Mouse (Mus musculus): ENCODE measurements around the gene F830045P16Rik. TPM values are rescaled to one million over a fixed set of nuclear protein-coding genes. Genes with fewer than 3 reads are reported as not detected.
"Not testable (repeated sequence)": the region's sequence is repeated elsewhere in the genome, so short reads cannot be mapped to it uniquely, and the experiment has no call there.

The F830045P16Rik gene
- total RNA-seq, 1 experiment from 2014 or later, result 0.67 TPM

GRCm38 (mm10) chr2:129514923-129515920 is 21.2 kb downstream of the F830045P16Rik start:
- ATAC-seq (replicated peaks; ENCODE audit: insufficient number of reproducible peaks, low FRiP score, low TSS enrichment, poor library complexity, severe bottlenecking), result peak; percentile 95

GRCm38 (mm10) chr2:129514401-129514667 is 22.1 kb downstream of the F830045P16Rik start:
- peak; percentile 49; the same call in 1 of the 2 replicates for ATAC-seq (replicated peaks; ENCODE audit: insufficient number of reproducible peaks, low FRiP score, low TSS enrichment, poor library complexity, severe bottlenecking)

- ATAC-seq (replicated peaks; ENCODE audit: insufficient number of reproducible peaks, low FRiP score, low TSS enrichment, poor library complexity, severe bottlenecking), result no peak
These were observed 22.6 kb downstream of the F830045P16Rik start for GRCm38 (mm10) chr2:129513546-129514400.

- ATAC-seq (replicated peaks; ENCODE audit: insufficient number of reproducible peaks, low FRiP score, low TSS enrichment, poor library complexity, severe bottlenecking), result not testable (repeated sequence)
These were observed 24.3 kb downstream of the F830045P16Rik start for GRCm38 (mm10) chr2:129512147-129512546.

GRCm38 (mm10) chr2:129502641-129503040 is 33.8 kb downstream of the F830045P16Rik start:
- ATAC-seq (replicated peaks; ENCODE audit: insufficient number of reproducible peaks, low FRiP score, low TSS enrichment, poor library complexity, severe bottlenecking), result peak; percentile 84; the same call in 1 of the 2 replicates

DNA sequence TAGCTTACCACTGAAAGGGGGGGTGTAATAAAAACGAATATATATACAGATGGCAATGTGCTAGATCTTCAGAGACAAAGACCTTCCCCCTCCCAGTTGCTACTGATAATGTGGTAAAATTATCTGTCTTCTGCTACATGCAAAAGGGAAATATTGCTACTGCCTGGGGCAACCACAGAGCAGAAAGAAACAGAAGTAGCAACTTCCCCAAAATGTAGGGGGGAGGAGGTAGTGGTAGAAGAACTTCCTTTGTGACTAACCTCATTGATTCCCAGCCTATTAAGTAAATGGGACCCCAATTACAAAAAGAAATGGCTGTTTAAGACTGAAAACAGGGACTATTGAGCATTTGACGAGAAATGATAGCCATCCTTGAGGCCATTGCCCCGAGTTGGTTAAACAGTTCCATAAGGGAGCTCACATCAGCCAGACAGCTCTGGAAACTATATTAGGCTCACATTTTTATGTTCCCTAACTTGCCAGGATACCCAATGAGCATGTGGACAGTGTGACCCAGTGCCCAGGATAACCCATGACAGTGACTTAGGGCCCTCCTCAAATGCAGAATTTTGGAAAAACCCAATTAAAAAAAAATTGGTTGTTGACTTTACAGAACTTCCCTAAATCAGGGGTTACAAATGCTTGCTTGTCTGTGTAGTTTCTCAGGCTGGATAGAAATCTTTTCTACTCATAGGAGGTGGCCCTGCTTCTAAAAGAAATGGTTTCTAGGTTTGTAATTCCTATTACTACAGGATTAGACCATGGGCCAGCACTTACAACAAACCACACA is 46.7 kb downstream of the F830045P16Rik start:
- peak; percentile 95 for ATAC-seq (replicated peaks; ENCODE audit: insufficient number of reproducible peaks, low FRiP score, low TSS enrichment, poor library complexity, severe bottlenecking)

DNA sequence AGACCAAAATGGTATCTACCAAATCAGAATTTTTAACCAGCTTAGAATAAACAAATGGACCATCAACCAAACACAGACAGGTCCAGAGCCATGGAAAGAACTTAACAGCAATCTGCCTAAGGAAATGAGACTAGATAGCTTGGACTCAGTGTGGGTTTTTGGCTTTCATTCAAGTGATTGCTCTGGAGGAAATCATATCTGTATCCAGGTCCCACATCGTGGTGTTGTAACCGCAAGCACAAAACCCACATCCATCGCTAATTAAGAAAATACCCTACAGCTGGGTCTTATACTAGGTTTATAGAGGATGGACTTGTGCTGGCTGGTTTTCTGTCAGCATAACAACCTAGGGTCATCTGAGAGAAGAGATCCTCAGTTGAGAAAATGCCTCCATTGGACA is 53.3 kb downstream of the F830045P16Rik start:
- ATAC-seq (replicated peaks; ENCODE audit: insufficient number of reproducible peaks, low FRiP score, low TSS enrichment, poor library complexity, severe bottlenecking), result no peak

DNA sequence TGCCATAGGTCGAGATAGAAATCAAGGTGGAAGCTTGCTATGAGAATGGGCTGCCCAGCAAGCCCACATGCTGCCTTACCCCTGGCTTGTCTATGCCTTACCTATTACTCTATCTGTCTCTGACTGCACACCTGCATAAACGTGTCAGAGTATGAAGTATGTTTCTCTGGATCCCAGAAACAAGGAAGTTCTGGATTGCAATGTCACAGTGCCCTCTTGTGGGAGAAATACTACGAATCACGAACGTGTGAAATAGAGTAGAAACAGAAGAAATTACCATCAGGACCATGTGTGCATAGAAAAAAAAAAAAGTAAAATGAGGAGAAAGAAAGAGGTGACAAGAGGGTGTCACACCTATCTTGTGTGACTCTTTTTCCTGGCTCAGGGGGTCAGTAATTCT is 64.5 kb downstream of the F830045P16Rik start:
- peak; percentile 63; the same call in 1 of the 2 replicates for ATAC-seq (replicated peaks; ENCODE audit: insufficient number of reproducible peaks, low FRiP score, low TSS enrichment, poor library complexity, severe bottlenecking)

DNA sequence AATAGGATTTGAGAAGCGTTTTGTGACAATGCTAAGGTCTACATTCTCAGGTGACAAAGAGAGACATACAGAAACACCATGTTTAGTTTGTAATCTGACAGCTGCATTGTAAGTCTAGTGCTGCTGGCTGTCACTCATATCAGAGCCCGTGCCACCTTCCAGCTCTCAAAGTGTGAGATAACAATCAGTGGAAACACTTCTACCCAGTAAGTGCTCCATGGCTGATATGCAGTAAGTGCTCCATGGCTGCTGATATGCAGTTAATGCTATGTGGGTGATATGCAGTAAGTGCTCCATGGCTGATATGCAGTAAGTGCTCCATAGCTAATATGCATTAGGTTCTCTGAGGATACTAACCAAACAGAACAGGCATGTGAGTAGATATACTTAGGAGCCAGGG is 65.6 kb downstream of the F830045P16Rik start:
- no peak for ATAC-seq (replicated peaks; ENCODE audit: insufficient number of reproducible peaks, low FRiP score, low TSS enrichment, poor library complexity, severe bottlenecking)

GRCm38 (mm10) chr2:129438772-129439171 is 97.6 kb downstream of the F830045P16Rik start:
- ATAC-seq (replicated peaks; ENCODE audit: insufficient number of reproducible peaks, low FRiP score, low TSS enrichment, poor library complexity, severe bottlenecking), result 0 out of 2 replicates have a peak, but pooled peaks have one; percentile 70

GRCm38 (mm10) chr2:129435154-129435553 is 101.2 kb downstream of the F830045P16Rik start:
- no peak for ATAC-seq (replicated peaks; ENCODE audit: insufficient number of reproducible peaks, low FRiP score, low TSS enrichment, poor library complexity, severe bottlenecking)

GRCm38 (mm10) chr2:129423741-129424140 is 112.7 kb downstream of the F830045P16Rik start:
- ATAC-seq (replicated peaks; ENCODE audit: insufficient number of reproducible peaks, low FRiP score, low TSS enrichment, poor library complexity, severe bottlenecking), result no peak

GRCm38 (mm10) chr2:129420897-129421561 is 115.4 kb downstream of the F830045P16Rik start:
- no peak for ATAC-seq (replicated peaks; ENCODE audit: insufficient number of reproducible peaks, low FRiP score, low TSS enrichment, poor library complexity, severe bottlenecking)

GRCm38 (mm10) chr2:129419361-129419880 is 117.0 kb downstream of the F830045P16Rik start:
- ATAC-seq (replicated peaks; ENCODE audit: insufficient number of reproducible peaks, low FRiP score, low TSS enrichment, poor library complexity, severe bottlenecking), result no peak

- ATAC-seq (replicated peaks; ENCODE audit: insufficient number of reproducible peaks, low FRiP score, low TSS enrichment, poor library complexity, severe bottlenecking), result no peak
These were observed 121.8 kb downstream of the F830045P16Rik start for GRCm38 (mm10) chr2:129414593-129414992.

DNA sequence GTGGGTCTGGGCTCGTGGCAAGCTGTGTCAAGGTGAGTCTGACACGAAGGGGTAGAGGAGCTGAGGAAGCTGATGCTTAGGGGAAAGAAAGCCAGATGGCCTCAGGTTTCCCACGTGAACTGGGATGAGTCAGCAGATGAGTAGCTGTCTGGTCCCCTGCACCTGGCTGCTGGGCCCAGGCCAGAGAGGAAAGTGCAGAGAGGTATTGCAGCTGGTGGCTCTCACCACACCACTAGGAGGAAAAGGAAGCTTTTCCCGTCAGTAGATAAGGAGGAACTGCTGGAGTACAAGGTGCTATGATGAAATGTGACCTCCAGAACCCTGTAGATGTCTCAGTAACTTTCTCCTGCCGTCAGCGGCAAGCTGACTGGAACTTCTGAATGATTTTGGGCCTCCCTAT is 122.9 kb downstream of the F830045P16Rik start:
- ATAC-seq (replicated peaks; ENCODE audit: insufficient number of reproducible peaks, low FRiP score, low TSS enrichment, poor library complexity, severe bottlenecking), result 0 out of 2 replicates have a peak, but pooled peaks have one; percentile 30

DNA sequence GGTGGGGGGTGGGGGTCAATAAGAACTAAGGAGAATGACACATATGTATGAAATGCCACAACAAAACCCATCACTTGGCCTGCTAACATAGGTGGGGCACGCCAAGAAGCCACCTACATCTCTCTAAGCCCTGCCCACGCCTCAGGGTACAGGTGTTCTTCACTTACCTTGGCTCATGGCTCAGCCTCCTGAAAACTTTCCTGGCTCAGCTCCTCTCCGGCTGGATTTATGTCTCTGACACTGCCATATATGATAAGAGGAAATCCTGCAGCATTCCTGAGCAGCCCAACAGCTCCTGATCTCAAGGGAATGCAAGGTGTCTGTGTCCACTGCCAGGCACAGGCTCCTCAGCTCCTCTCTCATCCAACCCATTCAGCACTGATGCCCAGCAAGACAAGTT is 124.8 kb downstream of the F830045P16Rik start:
- no peak for ATAC-seq (replicated peaks; ENCODE audit: insufficient number of reproducible peaks, low FRiP score, low TSS enrichment, poor library complexity, severe bottlenecking)

GRCm38 (mm10) chr2:129410344-129410743 is 126.1 kb downstream of the F830045P16Rik start:
- peak; percentile 67 for ATAC-seq (replicated peaks; ENCODE audit: insufficient number of reproducible peaks, low FRiP score, low TSS enrichment, poor library complexity, severe bottlenecking)
